Mouse (Mus musculus) urinary bladder, postnatal 4 days (tissue): ENCODE measurements at regions not wholly inside any gene's neighbourhood (a gene's known extent, or its start where the extent isn't known, plus 50 kb on each side); places are given as distances from the start of the nearest gene placed in this dataset.

Experiments
- DNase-seq, 2 experiments: peaks; one replicate each; pipeline ENCODE4 v3.0.0; 2021 to 2022; ENCODE audit warnings: low spot score in 2 of 2

DNA sequence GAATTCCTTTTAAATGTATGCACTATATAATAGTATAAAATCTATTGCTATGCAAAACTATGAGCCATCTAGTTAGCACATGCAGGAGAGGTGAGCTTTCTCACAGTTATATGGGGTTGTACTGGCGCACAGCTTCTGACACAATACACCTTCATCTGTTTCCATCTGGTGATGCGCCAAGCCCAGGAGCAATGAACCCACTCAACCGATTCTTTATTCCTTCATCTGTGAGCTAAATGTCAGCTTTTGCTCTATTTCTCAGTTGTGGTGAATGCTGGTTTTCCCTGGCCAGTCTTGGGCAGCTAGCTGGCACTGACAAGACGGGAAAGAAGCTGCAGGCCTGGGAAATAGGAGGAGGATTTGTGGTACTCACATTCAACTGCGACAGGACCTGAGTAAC is 225.4 kb downstream of the Gm19410 start:
- DNase-seq: no peak

DNA sequence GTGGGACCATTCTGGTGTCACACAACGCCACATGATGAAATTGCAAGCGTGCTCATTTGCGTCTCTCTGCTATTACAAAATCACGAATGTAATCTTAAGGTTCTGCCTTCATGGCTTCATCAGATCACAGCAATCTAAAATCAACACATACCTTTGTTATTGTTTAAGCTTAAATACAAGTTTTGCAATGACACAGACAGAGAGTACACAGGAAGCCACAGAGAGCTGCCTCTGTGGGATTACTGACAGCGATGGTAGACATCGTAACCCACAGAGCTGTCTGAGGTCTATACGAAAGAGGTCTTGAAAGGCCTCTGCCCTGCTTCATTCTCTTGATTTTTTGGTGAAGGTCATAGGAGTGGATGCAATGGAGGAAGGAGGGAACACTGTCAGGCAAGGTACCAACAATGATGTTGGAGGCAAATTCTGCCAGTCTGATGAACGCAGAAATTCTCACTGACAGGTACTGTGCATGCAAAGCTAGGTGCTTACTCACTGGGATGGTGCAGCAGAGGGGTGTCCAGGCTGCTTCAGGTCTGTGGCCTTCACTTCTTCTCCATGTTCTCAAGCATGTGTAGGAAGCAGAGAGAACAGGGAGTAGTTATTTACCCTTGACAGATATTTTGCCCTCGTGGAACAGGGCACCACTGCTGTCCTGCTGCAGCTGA is 226.5 kb downstream of the Gm19410 start:
- no peak for DNase-seq

DNA sequence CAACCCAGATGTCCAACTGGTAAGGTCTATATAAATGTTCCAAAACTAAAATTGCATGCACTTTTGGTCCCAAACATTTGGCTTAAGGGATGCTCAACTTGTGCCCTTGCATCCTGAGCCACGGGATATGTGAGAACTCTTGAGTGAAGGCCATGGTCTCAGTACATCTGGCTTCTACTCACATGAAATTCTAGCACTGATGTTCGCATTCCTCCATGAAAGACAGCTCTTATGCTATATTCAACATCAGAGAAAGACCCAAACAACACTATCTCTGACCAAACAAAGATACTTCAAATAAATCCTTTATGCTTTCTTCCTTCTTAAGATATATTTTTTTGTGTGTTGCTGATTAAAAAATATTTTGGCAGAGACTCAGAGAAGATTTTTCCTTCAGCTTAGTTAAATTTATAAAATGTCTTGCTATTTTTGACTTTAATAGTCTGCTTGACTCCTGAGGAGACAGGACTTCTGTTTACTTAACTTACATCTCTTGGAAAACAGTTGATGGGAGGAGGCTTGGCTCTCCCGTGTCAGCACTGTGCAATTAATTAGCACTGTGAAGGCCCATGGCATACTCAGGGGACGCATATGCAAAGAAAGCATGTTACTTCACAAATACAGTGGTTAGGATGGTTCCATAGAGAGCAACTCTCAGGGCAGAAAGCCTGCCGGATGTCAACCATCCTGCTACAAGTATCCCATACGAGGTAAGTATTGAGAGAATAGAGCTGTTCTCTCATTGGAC is 230.9 kb downstream of the Gm19410 start:
- no peak for DNase-seq

DNA sequence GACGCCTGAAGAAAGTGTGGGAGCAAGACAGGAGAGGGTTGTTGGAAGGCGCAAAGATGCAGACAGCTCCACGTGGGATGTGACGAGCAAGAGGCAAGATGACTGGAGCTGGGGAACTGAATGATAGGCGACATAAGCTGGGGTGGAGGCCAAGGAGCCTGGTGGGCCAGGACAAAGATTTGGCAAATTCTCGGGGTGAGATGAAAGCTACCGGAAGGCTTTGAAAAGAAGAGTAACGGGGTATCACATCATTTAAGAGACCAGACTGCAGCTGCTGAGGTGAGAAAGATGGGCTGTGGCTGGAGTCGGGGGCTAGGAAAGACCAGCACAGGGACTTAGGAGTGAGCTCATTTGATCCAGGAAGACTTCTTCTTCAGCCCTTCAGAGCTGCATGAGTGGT is 234.0 kb downstream of the Gm19410 start:
- no peak for DNase-seq

DNA sequence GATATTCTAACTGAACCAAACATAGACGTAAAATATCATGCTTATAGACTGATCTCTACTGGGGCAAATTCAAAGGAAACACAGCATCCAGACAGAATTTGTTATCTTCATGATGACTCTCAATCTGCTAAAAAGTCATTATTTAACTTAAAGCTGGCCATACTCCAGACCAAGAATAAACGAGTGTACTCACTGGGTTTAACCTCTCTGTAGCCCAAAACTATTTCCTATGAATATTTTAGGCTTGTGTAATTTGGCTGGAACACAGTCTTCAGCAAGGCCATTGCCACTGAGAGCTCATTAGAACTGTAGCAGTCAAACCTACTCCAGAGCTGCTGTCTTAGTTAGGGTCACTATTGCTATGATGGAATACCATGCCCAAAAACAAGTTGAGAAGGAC is 238.8 kb downstream of the Gm19410 start:
- DNase-seq: no peak

DNA sequence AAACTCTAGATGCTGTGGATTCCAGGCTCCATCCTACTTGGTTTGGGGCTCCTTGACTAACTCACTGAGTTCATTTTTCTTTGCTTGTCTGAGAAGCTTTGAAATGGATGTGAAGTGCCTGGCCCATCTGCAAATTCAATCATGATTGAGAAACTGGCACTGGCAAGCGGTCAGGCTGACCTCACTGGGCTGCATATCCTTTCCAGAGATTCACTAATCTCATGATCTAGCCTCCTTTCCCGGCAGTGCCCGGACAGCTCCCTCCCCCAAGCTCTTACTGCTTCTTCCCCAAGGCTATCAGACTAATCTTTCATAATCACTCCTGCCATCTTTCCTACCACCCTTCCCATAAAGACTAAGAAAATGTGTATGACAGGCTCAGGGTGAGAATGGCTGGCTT is 239.9 kb downstream of the Gm19410 start:
- DNase-seq: no peak

DNA sequence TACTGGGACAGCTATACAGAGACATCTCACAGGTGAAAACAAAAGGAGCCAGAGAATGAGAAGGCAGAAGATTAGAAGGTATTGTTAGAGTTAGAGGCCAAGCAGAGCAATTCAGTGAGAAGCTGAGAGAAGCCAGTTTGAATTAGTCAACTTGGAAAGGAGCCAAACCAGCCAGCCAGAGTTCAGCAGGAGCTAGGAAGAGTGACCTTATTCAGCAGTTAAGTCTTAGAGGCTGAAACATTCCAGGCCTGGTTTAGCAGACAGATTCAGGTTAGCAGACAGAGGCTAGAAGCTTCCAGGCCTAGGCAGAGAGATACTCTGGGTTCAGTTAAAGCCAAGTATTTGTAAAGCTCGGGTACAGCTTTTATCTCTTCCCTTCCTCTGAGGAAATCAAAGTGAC is 242.1 kb downstream of the Gm19410 start:
- DNase-seq: no peak

DNA sequence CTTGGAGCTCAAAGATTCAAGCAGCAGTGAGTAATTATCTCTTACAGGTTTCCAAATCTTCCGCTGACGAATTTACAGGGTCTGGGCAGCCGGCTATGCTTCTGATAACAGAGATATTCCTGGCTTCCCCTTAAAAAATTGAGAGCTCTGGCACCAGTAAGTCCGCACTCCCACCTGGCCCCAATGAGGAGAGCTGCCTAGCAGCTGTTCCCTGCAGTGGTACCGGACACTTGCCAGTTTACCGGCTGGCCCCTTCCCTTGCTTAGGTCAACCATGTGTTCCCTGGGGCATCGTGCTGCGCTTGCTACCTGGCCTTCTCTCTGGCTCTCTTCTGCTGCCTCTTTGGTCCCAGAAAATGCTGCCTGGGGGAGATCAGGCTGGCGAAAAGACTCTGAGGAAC is 244.0 kb downstream of the Gm19410 start:
- DNase-seq: no peak

DNA sequence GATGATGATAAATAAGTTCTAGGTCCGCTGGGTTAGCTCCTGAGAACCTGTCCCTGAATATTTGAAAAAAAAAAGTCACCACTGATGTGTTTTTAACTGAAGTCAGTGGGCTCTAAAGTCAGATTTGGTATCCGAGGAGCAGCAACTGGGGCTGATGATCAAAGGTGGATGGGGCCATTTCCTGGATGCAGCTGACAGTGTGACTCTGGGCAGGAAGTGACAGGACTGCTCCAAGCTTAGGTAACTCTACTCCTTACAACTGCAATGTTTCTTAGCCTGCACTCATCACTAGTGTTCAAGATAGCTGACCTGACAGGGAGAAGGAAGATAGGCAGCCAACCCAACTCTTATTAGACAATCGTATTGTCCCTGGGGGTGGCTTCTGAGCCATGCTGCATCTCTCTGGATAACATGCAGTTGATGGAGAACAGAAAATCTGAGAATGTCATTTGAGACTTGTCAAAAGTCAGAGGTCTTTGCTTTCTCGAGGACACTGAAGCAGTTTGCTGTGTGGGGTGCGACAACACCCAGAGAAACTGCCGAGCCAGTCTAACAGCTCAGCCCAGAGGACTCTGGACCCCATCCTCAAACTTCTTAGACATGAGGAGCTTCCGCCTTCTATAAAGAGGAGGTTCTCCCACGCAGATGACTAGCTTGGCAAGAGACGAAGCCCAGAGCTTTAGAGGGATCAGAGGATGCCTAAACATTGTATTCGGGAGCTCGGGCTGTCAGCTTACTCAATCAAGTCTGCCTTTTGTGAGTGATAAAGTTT is 245.0 kb downstream of the Gm19410 start:
- no peak for DNase-seq

DNA sequence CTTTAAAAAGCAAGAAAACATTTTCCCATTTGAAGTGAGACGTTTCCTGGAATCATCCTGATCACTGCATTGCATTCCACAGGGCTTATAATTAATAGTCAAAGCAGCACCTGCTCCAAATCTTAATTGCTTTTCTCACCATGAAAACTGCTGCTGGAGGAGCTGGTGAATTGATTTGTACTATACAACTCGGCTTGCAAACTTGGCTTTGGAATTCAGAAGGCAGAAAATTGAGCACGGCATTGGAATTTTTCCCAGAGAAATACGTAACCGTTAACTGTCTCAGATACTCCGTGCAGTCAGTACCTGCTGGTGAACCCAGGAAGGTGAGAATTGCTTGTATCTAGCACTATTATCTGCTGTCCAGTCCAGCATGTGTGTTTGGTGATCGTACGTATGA is 249.3 kb downstream of the Gm19410 start:
- no peak for DNase-seq

DNA sequence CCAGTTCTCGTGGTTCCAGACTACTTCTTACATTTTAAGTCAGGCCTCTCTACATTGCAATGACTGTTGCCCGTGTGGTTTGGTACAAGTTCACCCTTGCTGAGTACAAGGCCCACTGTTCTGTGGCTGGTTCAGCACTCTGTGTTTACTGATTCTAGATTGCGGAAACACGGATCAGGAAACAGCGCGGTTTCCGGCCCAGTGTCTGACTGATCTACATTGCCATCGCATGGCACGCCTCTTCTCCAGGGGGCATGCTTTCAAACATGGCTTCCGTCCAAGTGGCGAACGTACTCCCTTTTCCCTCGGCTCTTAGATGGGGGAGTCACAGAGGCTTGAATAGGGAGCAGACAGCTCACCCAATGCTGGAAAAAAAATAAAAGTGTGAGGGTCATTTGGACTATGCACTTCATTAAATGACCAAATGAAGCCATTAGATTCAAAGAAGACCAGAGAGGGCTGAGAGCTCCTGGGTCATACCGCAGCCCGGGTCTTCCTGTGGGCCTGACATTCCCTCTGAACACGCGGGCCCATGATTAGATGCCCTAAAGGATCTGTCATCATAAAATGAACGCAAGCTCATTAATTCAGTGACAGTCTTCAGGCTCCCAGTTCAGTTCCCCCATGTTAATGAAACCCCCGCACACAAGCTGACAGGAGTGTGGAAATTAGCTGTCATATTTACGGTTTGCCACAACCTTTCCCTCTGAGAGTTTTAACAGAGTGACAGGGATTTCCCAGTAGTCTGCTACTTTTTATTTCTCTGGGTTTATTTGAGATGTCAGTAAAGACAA is 250.9 kb downstream of the Gm19410 start:
- DNase-seq: no peak

DNA sequence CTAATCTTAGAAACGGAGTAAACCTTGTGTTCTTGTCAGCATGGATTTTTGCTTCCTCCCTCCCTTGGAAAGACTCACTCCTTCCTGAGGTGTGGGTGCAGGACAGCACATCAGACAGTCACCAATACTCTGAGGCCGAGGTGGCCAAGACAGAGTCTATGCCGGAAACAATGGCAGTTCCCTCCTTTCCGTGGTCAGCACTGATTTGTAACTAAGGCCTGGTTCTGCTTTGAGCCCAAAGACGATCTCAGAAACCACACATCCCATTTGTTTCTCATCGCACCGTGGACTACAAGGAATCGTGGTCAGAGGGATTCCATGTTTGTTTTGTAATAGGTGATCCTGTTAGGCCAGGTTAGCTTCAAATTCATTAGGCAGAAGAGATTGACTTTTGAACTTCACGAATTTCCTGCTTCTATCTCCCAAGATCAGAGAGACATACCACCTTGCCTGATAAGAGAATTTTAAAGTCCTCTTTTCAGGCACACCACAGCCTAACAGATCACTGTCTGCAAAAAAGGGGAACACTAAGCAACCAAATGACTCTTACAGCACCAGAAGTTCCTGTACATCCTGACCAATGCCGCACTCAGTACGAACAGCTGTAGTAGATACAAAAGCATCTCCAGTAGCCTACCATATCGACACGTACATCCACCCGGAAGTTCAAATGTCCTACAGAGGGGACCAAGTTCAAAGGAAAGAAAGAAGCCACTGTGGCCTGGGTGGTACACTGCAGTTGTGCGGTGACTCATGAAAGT is 253.6 kb downstream of the Gm19410 start:
- no peak for DNase-seq

DNA sequence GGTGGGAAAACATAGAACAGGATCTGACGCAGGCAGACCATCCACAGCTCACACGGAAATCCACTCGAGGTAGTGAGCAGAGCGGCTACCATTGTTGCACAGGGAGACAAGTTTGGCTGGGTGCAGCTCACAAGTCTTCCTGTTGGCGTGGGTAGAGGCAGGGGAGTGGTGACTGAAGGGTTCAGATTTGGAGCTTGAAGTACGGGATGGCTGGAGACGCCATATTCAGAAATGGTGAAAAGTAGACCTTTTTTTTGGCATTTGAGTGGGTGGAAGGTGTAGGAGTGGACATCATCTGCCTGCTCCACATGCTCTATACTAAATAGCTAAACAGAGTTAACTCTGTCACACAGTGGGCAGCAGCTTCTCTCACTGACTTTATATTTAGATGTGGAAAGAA is 254.3 kb downstream of the Gm19410 start:
- DNase-seq: no peak

DNA sequence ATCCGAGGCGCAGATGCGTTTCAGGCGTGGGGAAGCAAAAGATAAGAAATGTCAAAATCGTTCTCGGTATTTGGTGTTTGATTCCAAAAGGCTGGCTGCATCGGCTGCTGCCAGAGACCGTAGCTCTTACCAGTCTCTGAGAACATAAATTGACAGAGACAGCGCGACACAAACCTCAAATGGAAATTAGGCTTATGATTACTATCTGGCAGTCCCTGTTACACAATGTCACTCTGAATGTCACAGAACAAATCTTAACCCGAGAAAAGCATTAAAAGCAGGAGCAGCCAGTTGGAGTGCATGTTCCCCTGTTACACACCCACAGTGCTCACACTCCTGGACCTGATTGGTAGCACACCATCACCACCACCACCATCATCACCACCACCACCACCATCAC is 262.0 kb downstream of the Gm19410 start:
- DNase-seq: no peak

DNA sequence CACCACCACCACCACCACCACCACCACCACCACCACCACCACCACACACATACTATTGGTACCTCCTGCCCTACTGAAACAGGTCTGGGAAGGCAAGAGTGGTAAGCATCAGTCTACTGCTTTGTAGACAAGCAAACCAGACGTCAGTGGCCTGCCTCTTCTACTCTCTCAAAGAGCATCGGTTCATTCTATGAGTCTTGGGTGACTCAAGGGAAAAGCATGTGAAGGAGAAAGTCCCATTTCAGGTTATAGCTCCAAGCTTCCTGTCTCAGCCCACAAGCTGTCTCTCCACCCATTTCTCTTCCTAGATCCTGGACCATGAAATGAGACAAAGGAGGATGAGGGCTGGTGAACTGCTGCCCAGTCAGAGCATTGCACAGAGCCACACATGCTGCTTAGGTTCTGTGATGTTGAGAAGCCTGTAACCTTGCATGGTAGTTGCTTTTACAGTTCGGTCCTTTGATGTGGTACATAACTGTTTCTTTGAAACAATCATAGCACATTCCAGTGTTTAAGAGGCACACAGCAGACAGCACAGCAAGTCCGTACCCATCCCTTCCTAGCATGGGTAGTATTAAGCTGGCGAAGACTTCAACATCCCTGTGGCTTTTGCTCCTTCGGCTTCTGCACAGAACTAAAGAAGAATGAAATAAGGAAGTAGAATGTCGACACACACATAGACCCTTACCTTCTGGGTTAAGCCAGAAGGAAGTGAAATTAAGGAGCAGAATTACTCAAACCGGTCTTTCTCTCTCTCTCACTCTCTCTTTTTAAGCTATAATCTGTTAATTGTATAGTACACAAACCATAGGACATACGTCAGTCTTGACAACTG is 262.7 kb downstream of the Gm19410 start:
- DNase-seq: no peak

DNA sequence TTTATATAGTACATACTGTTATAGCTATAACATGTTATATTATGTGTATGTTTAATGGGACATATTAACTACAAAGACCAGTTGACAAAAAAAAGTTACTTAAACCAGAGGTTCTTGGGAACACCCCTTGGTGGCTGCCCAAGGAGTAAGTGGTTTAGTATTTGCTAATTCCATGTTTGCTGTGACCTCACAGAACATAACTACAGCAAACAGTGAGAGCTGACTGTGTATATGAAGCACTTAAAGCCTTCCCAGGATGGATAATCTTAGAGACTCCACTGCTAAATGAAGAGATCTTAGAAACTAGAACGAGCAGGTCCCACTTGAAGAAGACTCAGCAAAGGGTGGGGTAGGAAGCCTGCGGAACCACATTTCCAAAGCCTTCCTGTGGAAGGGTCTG is 263.9 kb downstream of the Gm19410 start:
- DNase-seq: no peak

DNA sequence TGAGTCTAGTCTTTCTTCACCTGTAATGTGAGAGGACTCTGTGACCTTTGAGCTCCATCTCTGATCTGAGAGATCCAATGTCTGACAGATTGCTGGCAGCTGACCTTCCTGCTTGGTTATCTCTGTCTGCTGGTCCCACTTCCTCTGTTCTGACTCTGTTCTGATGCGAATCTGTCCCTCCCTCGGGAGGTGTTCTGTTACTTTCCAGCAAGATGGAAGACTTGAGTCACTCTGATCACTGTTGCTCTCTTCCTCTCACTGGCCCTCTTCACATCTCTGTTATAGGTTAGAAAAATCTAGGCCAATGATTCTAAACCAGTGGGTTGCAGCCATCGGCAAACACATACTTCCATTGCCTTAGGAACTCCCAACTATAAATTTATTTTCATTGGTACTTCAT is 264.6 kb downstream of the Gm19410 start:
- no peak for DNase-seq

DNA sequence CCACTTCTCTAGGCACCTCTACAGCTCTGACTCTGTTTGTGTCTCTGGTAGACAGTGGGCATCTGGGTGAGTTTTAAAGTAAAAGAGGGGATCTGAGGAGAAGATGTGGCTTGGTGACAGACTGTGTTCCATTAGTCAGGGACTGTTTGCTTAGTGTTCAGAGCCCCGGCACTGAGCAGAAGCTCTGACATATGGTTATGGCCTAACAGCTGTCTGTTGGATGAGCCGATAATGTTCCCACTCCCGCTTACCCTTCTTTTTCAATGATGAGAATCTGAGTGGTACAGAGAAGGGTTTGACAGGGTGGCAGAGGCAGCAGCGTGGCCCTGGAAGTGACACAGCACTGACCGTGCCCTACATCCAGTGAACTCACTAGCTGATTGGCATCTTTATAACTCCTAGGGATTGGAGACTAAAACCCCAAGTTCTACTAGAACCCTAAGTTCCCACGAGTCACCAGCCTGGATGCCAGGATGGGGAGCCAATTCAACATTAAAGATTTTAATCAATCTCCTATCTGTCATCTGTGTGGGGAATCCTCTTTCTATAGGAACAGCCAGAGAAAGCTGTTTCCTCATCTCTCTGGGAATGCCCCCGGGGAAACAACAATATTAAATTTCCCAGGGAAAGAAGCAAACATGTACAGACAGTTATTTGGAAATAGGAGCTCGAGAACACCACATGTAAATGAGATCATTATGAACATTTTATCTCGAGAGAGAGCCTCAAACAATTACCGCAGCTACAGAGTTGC is 266.6 kb downstream of the Gm19410 start:
- no peak for DNase-seq

DNA sequence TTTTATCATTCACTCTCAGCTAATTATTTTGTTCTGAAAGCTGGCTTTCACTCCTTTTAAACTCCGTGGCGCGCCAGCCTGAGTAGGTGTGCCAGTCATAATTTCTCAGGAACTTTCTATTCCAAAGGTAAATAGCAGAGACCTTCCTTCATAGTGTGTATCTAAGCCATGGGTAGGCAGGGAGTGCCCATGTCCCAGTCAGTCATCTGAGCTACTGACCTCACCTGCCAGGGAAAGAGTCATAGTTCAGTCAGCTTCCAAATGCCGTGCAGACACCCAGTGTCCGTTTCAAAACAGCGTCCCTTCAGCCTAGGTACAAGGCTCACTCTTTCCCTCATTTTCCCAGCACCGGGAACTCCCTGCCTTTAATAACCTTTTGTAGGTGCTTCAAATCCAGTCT is 269.7 kb downstream of the Gm19410 start:
- DNase-seq: no peak

DNA sequence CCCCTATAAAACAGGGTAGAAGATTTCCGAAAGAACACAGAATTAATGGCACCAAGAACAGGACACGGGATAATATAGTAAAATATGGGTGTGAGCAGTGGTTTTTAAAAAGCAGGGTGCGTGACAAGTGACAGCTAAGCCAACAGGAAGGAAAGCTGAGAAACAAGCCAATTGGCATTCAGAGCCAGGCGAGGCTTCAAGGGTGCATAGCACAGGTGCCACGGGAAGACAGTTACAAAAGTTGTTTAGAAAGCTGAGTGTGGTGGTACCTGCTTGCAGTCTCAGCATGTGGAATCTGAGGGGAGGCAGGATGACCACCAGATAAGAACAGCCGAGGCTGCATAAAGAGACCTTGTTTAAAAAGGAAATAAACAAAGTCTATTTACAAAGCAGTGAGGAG is 270.7 kb downstream of the Gm19410 start:
- no peak for DNase-seq
